Mouse (Mus musculus) cortical plate, adult 2 months (tissue): Measurements from ENCODE around the gene Napsa. TPM values are rescaled to one million over a fixed set of nuclear protein-coding genes. Genes with fewer than 3 reads are reported as not detected.

Experiments used
- H3K27ac ChIP-seq: fragments of 200-500 bp; 2 replicates; pipeline ENCODE4 v1.5.1; 2012; ENCODE audit warnings: low read length, control low read depth, inconsistent platforms; ENCODE audit not compliant: insufficient read depth
- H3K4me1 ChIP-seq: fragments of 200-500 bp; 2 replicates; pipeline ENCODE4 v1.6.1; 2011; ENCODE audit warnings: low read length; ENCODE audit not compliant: control insufficient read depth, insufficient read depth
- H3K4me3 ChIP-seq: fragments of 200-500 bp; 2 replicates; pipeline ENCODE4 v1.5.1; 2011; ENCODE audit warnings: mild to moderate bottlenecking, low read length, control low read depth; ENCODE audit not compliant: insufficient read depth
- CTCF ChIP-seq: fragments of 200-500 bp; IDR thresholded peaks from 2 replicates; pipeline ENCODE4 v1.5.1; 2011; ENCODE audit warnings: mild to moderate bottlenecking, control low read depth, low read length; ENCODE audit not compliant: insufficient read depth; ENCODE audit errors: extremely low read depth
- POLR2A ChIP-seq: fragments of 200-500 bp; IDR thresholded peaks from 2 replicates; pipeline ENCODE4 v1.6.1; 2011; ENCODE audit warnings: mild to moderate bottlenecking, low read length, control low read depth; ENCODE audit not compliant: insufficient read depth; ENCODE audit errors: extremely low read depth
- polyA plus RNA-seq: library from polyadenylated mRNA; depleted of rRNA; stranded (reverse); fragments of >200 nt; gene quantifications from 2 replicates; pipeline ENCODE4 v1.2.3, GENCODE M21; 2012

Napsa gene
- polyA plus RNA-seq, 1 experiment = 0.61 TPM

- H3K4me1 ChIP-seq = no peaks in the 10 kb centered on the region
- TF ChIP-seq POLR2A (no peak), CTCF (no peak)
- no peak overlapping the region for H3K27ac ChIP-seq
- H3K4me3 ChIP-seq = no peak overlapping the region
Observed at GRCm38 (mm10) chr7:44564486-44564885, 7.7 kb upstream of the Napsa start.

GRCm38 (mm10) chr7:44565414-44565813 lies 6.8 kb upstream of the Napsa start:
- H3K27ac ChIP-seq = no peak overlapping the region
- no peaks in the 10 kb centered on the region for H3K4me1 ChIP-seq
- no peak overlapping the region for H3K4me3 ChIP-seq

GRCm38 (mm10) chr7:44568803-44569202 lies 3.4 kb upstream of the Napsa start:
- Histone ChIP-seq H3K27ac (no peak overlapping the region), H3K4me3 (no peak overlapping the region), H3K4me1 (no peaks in the 10 kb centered on the region)
- no peak for TF ChIP-seq CTCF

More at GRCm38 (mm10) chr7:44565414-44565813, 6.8 kb upstream of the Napsa start:
- TF ChIP-seq POLR2A (no peak), CTCF (no peak)

- TF ChIP-seq POLR2A (no peak), CTCF (no peak)
- Histone ChIP-seq H3K27ac (no peak overlapping the region), H3K4me1 (no peaks in the 10 kb centered on the region), H3K4me3 (no peak overlapping the region)
Observed at GRCm38 (mm10) chr7:44570989-44571388, 1.2 kb upstream of the Napsa start.

- TF ChIP-seq CTCF (no peak), POLR2A (no peak)
- H3K27ac ChIP-seq = no peak overlapping the region
- H3K4me1 ChIP-seq = no peaks in the 10 kb centered on the region
- no peak overlapping the region for H3K4me3 ChIP-seq
Observed at GRCm38 (mm10) chr7:44571811-44572210, 369 bp upstream of the Napsa start.

GRCm38 (mm10) chr7:44572956-44573484 lies 840 bp downstream of the Napsa start:
- no peaks in the 10 kb centered on the region for H3K4me1 ChIP-seq
- H3K4me3 ChIP-seq = no peak overlapping the region
- H3K27ac ChIP-seq = no peak overlapping the region
- TF ChIP-seq CTCF (no peak), POLR2A (no peak)

- H3K4me3 ChIP-seq = no peak overlapping the region
- H3K4me1 ChIP-seq = no peaks in the 10 kb centered on the region
- TF ChIP-seq POLR2A (no peak), CTCF (no peak)
- H3K27ac ChIP-seq = no peak overlapping the region
Observed at GRCm38 (mm10) chr7:44576333-44576844, 4.2 kb downstream of the Napsa start.

- no peaks in the 10 kb centered on the region for H3K4me1 ChIP-seq
- TF ChIP-seq POLR2A (no peak), CTCF (no peak)
- no peak overlapping the region for H3K4me3 ChIP-seq
- H3K27ac ChIP-seq = no peak overlapping the region
Observed at GRCm38 (mm10) chr7:44581637-44582036, 9.5 kb downstream of the Napsa start.

- no peak overlapping the region for H3K27ac ChIP-seq
- H3K4me3 ChIP-seq = no peak overlapping the region
- H3K4me1 ChIP-seq = no peaks in the 10 kb centered on the region
- no peak for TF ChIP-seq POLR2A
- no peak for TF ChIP-seq CTCF
Observed at GRCm38 (mm10) chr7:44582709-44583108, 10.5 kb downstream of the Napsa start.

GRCm38 (mm10) chr7:44583146-44583545 lies 11.0 kb downstream of the Napsa start:
- H3K27ac ChIP-seq = no peak overlapping the region
- H3K4me1 ChIP-seq = peaks cover 3% of the 10 kb centered on the region; the same call in 1 of the 2 replicates
- H3K4me3 ChIP-seq = no peak overlapping the region
- TF ChIP-seq POLR2A = no peak
- no peak for TF ChIP-seq CTCF

- no peak overlapping the region for H3K4me3 ChIP-seq
- no peak overlapping the region for H3K27ac ChIP-seq
- TF ChIP-seq POLR2A (no peak), CTCF (no peak)
- peaks cover 4% of the 10 kb centered on the region; the same call in 1 of the 2 replicates for H3K4me1 ChIP-seq
Observed at GRCm38 (mm10) chr7:44584265-44584804, 12.2 kb downstream of the Napsa start.
